23 mouse cellular contexts compared by ENCODE assay signal in genomic region chr13:40645646-40646045, GRCm38 (mm10).
DNase-seq lines count a peak whose midpoint lies in the region; ATAC-seq lines count a peak whose summit lies in the region.
"Had no signal": no experiment of that assay in that cellular context is flagged by ENCODE, and none has a peak within 500 bp of the region (broad histone marks: within the 10 kb centered on the region; RNA-seq: fewer than 3 reads in every experiment).

No protein-coding gene starts in this region.

- no peaks in the 10 kb centered on the region for H3K27me3 ChIP-seq in midbrain, embryonic 11.5 days (ENCODE audit: control insufficient read depth, insufficient read depth, low read length)
- H3K27me3 ChIP-seq in midbrain, embryonic 13.5 days: 0 out of 2 replicates have a peak, but pooled peaks cover 4% of the 10 kb centered on the region
- H3K27me3 ChIP-seq: CH12.LX, Patski had no signal

- no peaks in the 10 kb centered on the region for H3K36me3 ChIP-seq in midbrain, embryonic 11.5 days (ENCODE audit: control insufficient read depth, insufficient read depth, low read length)
- H3K36me3 ChIP-seq in midbrain, embryonic 13.5 days: no peaks in the 10 kb centered on the region
- H3K36me3 ChIP-seq: G1E had no signal

- H3K9ac ChIP-seq in midbrain, embryonic 11.5 days (ENCODE audit: low read length): no peak overlapping the region
- no peak overlapping the region for H3K9ac ChIP-seq in midbrain, embryonic 13.5 days (replicated peaks)

- DNase-seq in midbrain, embryonic 11.5 days (ENCODE audit: low spot score, missing footprints): peak; percentile 39
- DNase-seq in Muller cell, postnatal 12 days (ENCODE audit: inconsistent ontology term): peak; percentile 88
- peak; percentile 16 for DNase-seq in retina, embryonic 14.5 days (ENCODE audit: low spot score)
- DNase-seq in retina, postnatal 1 day: peak; percentile 50
- DNase-seq in layer of hippocampus, postnatal 25 days (ENCODE audit: extremely low spot score in 1 of 2, low spot score in 1 of 2): no peak
- DNase-seq in lung, postnatal 14 days: no peak
- DNase-seq: adrenal gland, adult 2 months; adrenal gland, adult 8-10 months; adrenal gland, postnatal 10 days; adrenal gland, postnatal 14 days; adrenal gland, postnatal 25 days; adrenal gland, postnatal 36 days; B cell, adult 2 months; cerebellum, adult 11 months; cerebellum, adult 11-12 months; cerebellum, adult 18-20 months had no signal

- ATAC-seq in midbrain, embryonic 11.5 days (ENCODE audit: low FRiP score): no peak
- no peak for ATAC-seq in midbrain, embryonic 13.5 days
- ATAC-seq in granulocyte monocyte progenitor cell, adult 5-6 weeks (replicated peaks; ENCODE audit: poor library complexity, severe bottlenecking): no peak
- ATAC-seq: activated CD4-positive, CD25-positive, alpha-beta regulatory T cell, adult 4 months; CD4-positive, CD25-positive, alpha-beta regulatory T cell, adult 4 months; Patski had no signal

- no peak overlapping the region for H3K4me2 ChIP-seq in midbrain, embryonic 11.5 days
- H3K4me2 ChIP-seq in midbrain, embryonic 13.5 days (replicated peaks): no peak overlapping the region

- H3K4me3 ChIP-seq in midbrain, embryonic 11.5 days (ENCODE audit: low read depth, low read length): no peak overlapping the region
- no peak overlapping the region for H3K4me3 ChIP-seq in midbrain, embryonic 13.5 days (replicated peaks)

- WGBS in midbrain, embryonic 11.5 days: 80% methylated on average over 3 of the region's 3 CpGs
- WGBS in midbrain, embryonic 13.5 days: 71% methylated on average over 3 of the region's 3 CpGs

- no peak overlapping the region for H3K27ac ChIP-seq in midbrain, embryonic 11.5 days (ENCODE audit: low read depth, low read length)
- no peak overlapping the region for H3K27ac ChIP-seq in midbrain, embryonic 13.5 days

- H3K4me1 ChIP-seq in midbrain, embryonic 11.5 days (ENCODE audit: control insufficient read depth, insufficient read depth, low read length): peaks cover 6% of the 10 kb centered on the region; the same call in 1 of the 2 replicates
- peaks cover 14% of the 10 kb centered on the region for H3K4me1 ChIP-seq in midbrain, embryonic 13.5 days (replicated peaks)

- no peaks in the 10 kb centered on the region for H3K9me3 ChIP-seq in midbrain, embryonic 11.5 days (ENCODE audit: control insufficient read depth, low read length)
- no peaks in the 10 kb centered on the region for H3K9me3 ChIP-seq in midbrain, embryonic 13.5 days

Comparison
In these comparisons a context has a peak if more than half of its experiments do, and no peak if none do; other contexts are left out.
1. DNase-seq: peak in midbrain, embryonic 11.5 days (single experiment), Muller cell, postnatal 12 days (single experiment), retina, embryonic 14.5 days (single experiment) and retina, postnatal 1 day (single experiment); none in layer of hippocampus, postnatal 25 days (0 of 2) and lung, postnatal 14 days (single experiment).